8 mouse cellular contexts compared by ENCODE assay signal in genomic region chr1:60566631-60567311, GRCm38 (mm10). TPM values are rescaled to one million over a fixed set of nuclear protein-coding genes. Genes with fewer than 3 reads are reported as not detected.
A peak's percentile ranks its signal among the peaks of the same experiment; 100 is the strongest.
DNase-seq lines count a peak whose midpoint lies in the region; ATAC-seq lines count a peak whose summit lies in the region.

Gene Raph1, minus strand, starts transcription at chr1:60567104.

- DNase-seq in ZHBTc4 (ENCODE audit: low read depth, low spot score): peak; percentile 95
- DNase-seq in cerebellum, postnatal 4 days (ENCODE audit: low spot score in 2 of 2): peak; percentile 35 to 76
- peak; percentile 86 for DNase-seq in gastrocnemius, postnatal 10 days
- DNase-seq in induced T-regulatory cell, adult 2 months (ENCODE audit: low read depth): peak; percentile 83
- peak; percentile 50 to 79 for DNase-seq in left cerebral cortex, adult 8-10 months (ENCODE audit: low spot score in 2 of 2)
- DNase-seq in right cerebral cortex, postnatal 10 days (ENCODE audit: low spot score in 2 of 2): peak; percentile 88 to 89
- DNase-seq in urinary bladder, postnatal 25 days (ENCODE audit: low spot score): peak; percentile 80

- ATAC-seq in megakaryocyte, adult 5-6 weeks (ENCODE audit: poor library complexity, severe bottlenecking): peak; percentile 82

RNA-seq across cellular contexts. Expression of gene Raph1, which starts in this region (rescaled TPM):
- 10 to 100 TPM; 48.1 to 79.4 TPM for total RNA-seq in gastrocnemius, postnatal 10 days (2021)
- 10 to 100 TPM; 62.2 to 77.4 (median 64.6) TPM for total RNA-seq in left cerebral cortex, adult 8-10 months (2022)
- 78.7 and 92.4 TPM in 2 replicates for total RNA-seq in megakaryocyte, adult 5-6 weeks (2015)
- 21.9 and 36.3 TPM in 2 replicates for total RNA-seq in megakaryocyte, adult 5-6 weeks (2017)

Comparison
In these comparisons a context has a peak if more than half of its experiments do, and no peak if none do; other contexts are left out.
1. Peak in every context shown above with its lines: DNase-seq and ATAC-seq.